Mouse (Mus musculus) liver, postnatal 0 days (tissue): ENCODE measurements around the gene Rab31.

ENCODE experiments used
- CTCF ChIP-seq: sonication (generic); IDR thresholded peaks from 2 replicates; pipeline ENCODE4 v1.5.1; 2016; ENCODE audit warnings: antibody characterized with exemption, low read depth
- EP300 ChIP-seq: IDR thresholded peaks from 2 replicates; pipeline ENCODE4 v1.6.1; 2016; ENCODE audit warnings: antibody characterized with exemption, low read depth, mild to moderate bottlenecking

GRCm38 (mm10) chr17:65703527-65704391 lies 68.8 kb downstream of the Rab31 start:
- no peak for TF ChIP-seq CTCF
- no peak for TF ChIP-seq EP300
